9 mouse cellular contexts compared by ENCODE assay signal in the genomic region with DNA sequence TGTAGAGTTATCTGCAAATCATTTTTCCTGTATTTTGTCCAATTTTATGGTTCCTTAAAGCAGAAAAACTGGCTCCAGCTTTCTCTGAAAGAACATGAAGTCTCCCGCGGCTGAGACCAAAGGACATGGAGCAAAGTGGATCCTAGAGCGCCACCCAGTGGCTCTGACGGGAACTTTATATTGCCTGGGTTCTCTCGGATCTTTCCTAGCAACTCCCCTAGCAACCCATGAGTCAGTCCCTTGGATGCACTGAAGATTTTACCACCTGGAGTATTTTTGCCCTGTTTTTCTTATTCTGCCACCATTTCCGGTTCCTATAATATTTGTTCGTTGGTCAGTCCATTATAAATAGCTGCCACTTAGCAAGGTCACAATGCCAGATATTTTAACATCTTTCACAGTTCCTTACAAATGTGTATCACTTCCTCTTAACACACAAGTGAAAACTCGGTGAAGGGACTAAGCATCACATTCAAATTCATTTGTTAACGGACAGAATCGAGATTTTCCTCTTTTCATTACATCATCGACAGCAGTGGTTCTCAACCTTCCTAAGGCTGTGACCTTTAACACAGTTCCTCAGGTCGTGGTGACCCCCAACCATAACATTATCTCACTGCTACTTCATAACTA. TPM values are rescaled to one million over a fixed set of nuclear protein-coding genes. Genes with fewer than 3 reads are reported as not detected.
DNase-seq lines count a peak whose midpoint lies in the region; ATAC-seq and TF ChIP-seq lines count a peak whose summit lies in the region.
"Had no signal": no experiment of that assay in that cellular context is flagged by ENCODE, and none has a peak within 500 bp of the region (broad histone marks: within the 10 kb centered on the region; RNA-seq: fewer than 3 reads in every experiment).

No protein-coding gene starts in this region.

- 0 out of 2 replicates have a peak, but pooled peaks cover 2% of the 10 kb centered on the region for H3K36me3 ChIP-seq in ES-Bruce4 (ENCODE audit: control insufficient read depth, insufficient read depth, low read length, poor library complexity, severe bottlenecking)

- peak; percentile 81 for TF ChIP-seq CTCF in ES-Bruce4 (IDR thresholded peaks at IDR 0.05; ENCODE audit: low read depth, low read length)
- peak; percentile 74 for TF ChIP-seq CTCF in bone marrow, adult 2 months (IDR thresholded peaks at IDR 0.05; ENCODE audit: control insufficient read depth, insufficient read depth, low read length)

- H3K9ac ChIP-seq in ES-Bruce4 (ENCODE audit: low read depth, poor library complexity, severe bottlenecking), result no peak overlapping the region
- H3K9ac ChIP-seq: lung, embryonic 15.5 days had no signal

- H3K27me3 ChIP-seq in ES-Bruce4 (ENCODE audit: control insufficient read depth, insufficient read depth, low read length, poor library complexity, severe bottlenecking), result no peaks in the 10 kb centered on the region

- no peak for TF ChIP-seq POLR2A in ES-Bruce4 (IDR thresholded peaks at IDR 0.05; ENCODE audit: insufficient read depth, low read length)
- no peak for TF ChIP-seq POLR2A in bone marrow, adult 2 months (IDR thresholded peaks at IDR 0.05; ENCODE audit: borderline replicate concordance, control insufficient read depth, low read depth, low read length)

- WGBS in bone marrow, adult 2 months, result 8% methylated on average over 12 of the region's 12 CpGs

- no peak overlapping the region for H3K4me3 ChIP-seq in ES-Bruce4 (ENCODE audit: low read depth, low read length)
- no peak overlapping the region for H3K4me3 ChIP-seq in bone marrow, adult 2 months (replicated peaks; ENCODE audit: control insufficient read depth, low read depth, low read length)
- H3K4me3 ChIP-seq: lung, embryonic 15.5 days had no signal

- DNase-seq in heart, postnatal 25 days (ENCODE audit: low spot score), result peak; percentile 41
- DNase-seq in layer of hippocampus, adult 9-11 months, result peak; percentile 89
- peak; percentile 80 to 86 for DNase-seq in lung, postnatal 4 days
- peak; percentile 96 for DNase-seq in right cerebral cortex, adult 2 months (ENCODE audit: low spot score in 2 of 2)
- peak; percentile 29 for DNase-seq in urinary bladder, postnatal 10 days (ENCODE audit: low spot score)

- TF ChIP-seq EP300 in ES-Bruce4 (IDR thresholded peaks at IDR 0.05; ENCODE audit: insufficient read depth, low read depth, low read length), result no peak

- H3K9me3 ChIP-seq in ES-Bruce4 (replicated peaks; ENCODE audit: control insufficient read depth, insufficient read depth, low read length, poor library complexity, severe bottlenecking), result no peaks in the 10 kb centered on the region
- H3K9me3 ChIP-seq: lung, embryonic 15.5 days had no signal

- no peak overlapping the region for H3K27ac ChIP-seq in ES-Bruce4 (ENCODE audit: insufficient read depth, low read length)
- H3K27ac ChIP-seq in bone marrow, adult 2 months (ENCODE audit: control insufficient read depth, insufficient read depth, low read depth, low read length, poor library complexity), result no peak overlapping the region; the same call in 1 of the 2 replicates
- H3K27ac ChIP-seq: lung, embryonic 15.5 days had no signal

- intact Hi-C loops in heart, postnatal 25 days (cut with DNase I), result loop anchor here (1.0 kb wide), 1 partner anchor 117 kb away; no protein-coding TSS in a partner anchor

- no peaks in the 10 kb centered on the region for H3K4me1 ChIP-seq in ES-Bruce4 (ENCODE audit: control insufficient read depth, insufficient read depth, low read length)
- peaks cover 9% of the 10 kb centered on the region for H3K4me1 ChIP-seq in bone marrow, adult 2 months (ENCODE audit: control insufficient read depth, insufficient read depth, low read length)
- H3K4me1 ChIP-seq: lung, embryonic 15.5 days had no signal

- peak; percentile 75 for ATAC-seq in erythroblast, adult 5-6 weeks (replicated peaks; ENCODE audit: low FRiP score, poor library complexity, severe bottlenecking)

RNA-seq across cellular contexts. Expression of a gene that starts 12.2 kb away (rescaled TPM):
- 73.4 and 74.4 TPM in 2 replicates for polyA plus RNA-seq in ES-Bruce4 (2011; ENCODE audit: insufficient read depth, insufficient read length, low read depth, missing spikeins)
- 14.1 and 23.8 TPM in 2 replicates for polyA plus RNA-seq in bone marrow, adult 2 months (2011; ENCODE audit: insufficient read depth, insufficient read length, low replicate concordance, missing spikeins)
- 4.6 and 9.2 TPM in 2 replicates for total RNA-seq in erythroblast, adult 5-6 weeks (2015; ENCODE audit: low replicate concordance)
- total RNA-seq in erythroblast, adult 5-6 weeks (2017; ENCODE audit: low replicate concordance), result 11.1 and 11.6 TPM in 2 replicates
- total RNA-seq in heart, postnatal 25 days (2021), result 10 to 100 TPM; 21.4 to 23.6 TPM

RNA-seq across cellular contexts. Expression of a gene that starts 29.4 kb away (rescaled TPM):
- 43.7 and 46.1 TPM in 2 replicates for polyA plus RNA-seq in ES-Bruce4 (2011; ENCODE audit: insufficient read depth, insufficient read length, low read depth, missing spikeins)
- polyA plus RNA-seq in bone marrow, adult 2 months (2011; ENCODE audit: insufficient read depth, insufficient read length, low replicate concordance, missing spikeins), result 26.4 and 29.7 TPM in 2 replicates
- 44.7 and 70.1 TPM in 2 replicates for total RNA-seq in erythroblast, adult 5-6 weeks (2015; ENCODE audit: low replicate concordance)
- 49.7 and 61.5 TPM in 2 replicates for total RNA-seq in erythroblast, adult 5-6 weeks (2017; ENCODE audit: low replicate concordance)
- 10 to 100 TPM; 87.3 to 94.7 TPM for total RNA-seq in heart, postnatal 25 days (2021)

RNA-seq across cellular contexts. Expression of a gene that starts 52.5 kb away (rescaled TPM):
- polyA plus RNA-seq in ES-Bruce4 (2011; ENCODE audit: insufficient read depth, insufficient read length, low read depth, missing spikeins), result 255 and 287 TPM in 2 replicates
- 25.8 and 42.3 TPM in 2 replicates for polyA plus RNA-seq in bone marrow, adult 2 months (2011; ENCODE audit: insufficient read depth, insufficient read length, low replicate concordance, missing spikeins)
- 74.2 and 79.4 TPM in 2 replicates for total RNA-seq in erythroblast, adult 5-6 weeks (2015; ENCODE audit: low replicate concordance)
- 9.5 and 26.7 TPM in 2 replicates for total RNA-seq in erythroblast, adult 5-6 weeks (2017; ENCODE audit: low replicate concordance)
- total RNA-seq in heart, postnatal 25 days (2021), result 10 to 100 TPM; 54.7 to 59.7 TPM

RNA-seq across cellular contexts. Expression of a gene that starts 56.1 kb away (rescaled TPM):
- polyA plus RNA-seq in ES-Bruce4 (2011; ENCODE audit: insufficient read depth, insufficient read length, low read depth, missing spikeins), result 23.4 and 26.6 TPM in 2 replicates
- 101 and 121 TPM in 2 replicates for polyA plus RNA-seq in bone marrow, adult 2 months (2011; ENCODE audit: insufficient read depth, insufficient read length, low replicate concordance, missing spikeins)
- total RNA-seq in erythroblast, adult 5-6 weeks (2015; ENCODE audit: low replicate concordance), result 84.0 and 95.1 TPM in 2 replicates
- 132 and 152 TPM in 2 replicates for total RNA-seq in erythroblast, adult 5-6 weeks (2017; ENCODE audit: low replicate concordance)
- total RNA-seq in heart, postnatal 25 days (2021), result 100 to 1,000 TPM; 284 to 285 TPM

Comparison
In these comparisons a context has a peak if more than half of its experiments do, and no peak if none do; other contexts are left out.
1. DNase-seq: peak in every context shown above with its lines; median percentile 96 in right cerebral cortex, adult 2 months; 89 in layer of hippocampus, adult 9-11 months; 83 in lung, postnatal 4 days; 41 in heart, postnatal 25 days; 29 in urinary bladder, postnatal 10 days.